Mouse (Mus musculus) erythroblast, embryonic 14.5 days (primary cell): ENCODE results near the gene Mrpl33. TPM values are rescaled to one million over a fixed set of nuclear protein-coding genes. Genes with fewer than 3 reads are reported as not detected.

ENCODE experiments used
- H3K27me3 ChIP-seq: 2 replicates; pipeline ENCODE4 v1.6.1; 2012; ENCODE audit warnings: inconsistent platforms; ENCODE audit not compliant: control insufficient read depth
- H3K36me3 ChIP-seq: 2 replicates; pipeline ENCODE4 v1.6.1; 2012; ENCODE audit warnings: mild to moderate bottlenecking, inconsistent platforms; ENCODE audit not compliant: control insufficient read depth
- H3K4me1 ChIP-seq: 2 replicates; pipeline ENCODE4 v1.6.1; 2012; ENCODE audit warnings: inconsistent platforms; ENCODE audit not compliant: control insufficient read depth
- H3K4me3 ChIP-seq: replicated peaks from 2 replicates; pipeline ENCODE3; 2012; ENCODE audit warnings: moderate library complexity, mild to moderate bottlenecking, inconsistent platforms
- H3K9me3 ChIP-seq: 2 replicates; pipeline ENCODE4 v1.6.1; 2012; ENCODE audit warnings: low read length, inconsistent platforms, mixed read lengths; ENCODE audit not compliant: control insufficient read depth
- GATA1 ChIP-seq: IDR thresholded peaks from 2 replicates; pipeline ENCODE4 v1.6.1; 2012; ENCODE audit warnings: low read length, inconsistent platforms, mixed read lengths
- TAL1 ChIP-seq: IDR thresholded peaks from 3 replicates; pipeline ENCODE4 v1.6.1; 2012; ENCODE audit warnings: low read length, inconsistent platforms, mixed read lengths
- polyA plus RNA-seq: library from polyadenylated mRNA; stranded (reverse); fragments of >175 nt; gene quantifications from 2 replicates; pipeline ENCODE4 v1.2.3, GENCODE M21; 2012

Gene Mrpl33
- 0.67 and 0.78 TPM in 2 replicates for polyA plus RNA-seq

GRCm38 (mm10) chr5:31596481-31597429, at the start of gene Mrpl33:
Gene Mrpl33, plus strand, starts transcription at chr5:31596935.
- Histone ChIP-seq H3K4me3 (peak within 1 kb of the TSS; percentile 45), H3K36me3 (no peaks in the 10 kb centered on the region), H3K4me1 (peaks cover 9% of the 10 kb centered on the region), H3K9me3 (no peaks in the 10 kb centered on the region), H3K27me3 (no peaks in the 10 kb centered on the region)
- TF ChIP-seq GATA1 (no peak), TAL1 (no peak)

- H3K36me3 ChIP-seq = peaks cover 47% of the 10 kb centered on the region
- no peak for TF ChIP-seq TAL1
- H3K9me3 ChIP-seq = no peaks in the 10 kb centered on the region
- no peaks in the 10 kb centered on the region for H3K27me3 ChIP-seq
- H3K4me1 ChIP-seq = no peaks in the 10 kb centered on the region
- H3K4me3 ChIP-seq = no peak overlapping the region
Observed at GRCm38 (mm10) chr5:31559401-31559800, 37.3 kb upstream of the Mrpl33 start.

GRCm38 (mm10) chr5:31560352-31560751, 36.4 kb upstream of the Mrpl33 start:
- H3K27me3 ChIP-seq = no peaks in the 10 kb centered on the region
- no peak overlapping the region for H3K4me3 ChIP-seq
- no peaks in the 10 kb centered on the region for H3K9me3 ChIP-seq
- H3K36me3 ChIP-seq = peaks cover 44% of the 10 kb centered on the region
- TF ChIP-seq GATA1 (no peak), TAL1 (no peak)
- H3K4me1 ChIP-seq = no peaks in the 10 kb centered on the region

GRCm38 (mm10) chr5:31562036-31562666, 34.6 kb upstream of the Mrpl33 start:
- no peaks in the 10 kb centered on the region for H3K9me3 ChIP-seq
- no peak for TF ChIP-seq TAL1
- H3K36me3 ChIP-seq = peaks cover 36% of the 10 kb centered on the region
- H3K4me3 ChIP-seq = no peak overlapping the region
- H3K4me1 ChIP-seq = no peaks in the 10 kb centered on the region
- no peaks in the 10 kb centered on the region for H3K27me3 ChIP-seq

DNA sequence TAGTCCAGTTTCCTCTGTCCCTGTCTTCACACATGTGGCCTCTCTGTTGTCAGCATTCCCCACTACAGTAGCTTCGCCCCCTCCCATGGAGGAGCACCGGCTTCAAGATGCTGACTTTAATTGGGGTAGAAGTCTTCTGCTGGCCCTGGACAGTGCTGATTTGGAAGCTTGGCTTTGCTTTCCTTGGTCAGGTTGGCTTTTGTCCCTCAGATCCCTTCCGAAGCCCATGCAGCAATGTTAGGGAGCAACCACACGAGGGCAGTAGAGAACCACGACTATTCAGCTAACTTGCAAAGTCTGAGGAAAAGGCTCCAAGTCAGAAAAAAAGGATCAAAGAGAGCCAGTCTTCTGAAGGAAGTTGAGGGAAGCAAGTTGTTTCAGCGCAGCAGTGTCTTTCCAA, 33.2 kb upstream of the Mrpl33 start:
- Histone ChIP-seq H3K27me3 (no peaks in the 10 kb centered on the region), H3K4me3 (no peak overlapping the region), H3K4me1 (no peaks in the 10 kb centered on the region), H3K36me3 (peaks cover 32% of the 10 kb centered on the region), H3K9me3 (no peaks in the 10 kb centered on the region)
- no peak for TF ChIP-seq GATA1
- no peak for TF ChIP-seq TAL1

GRCm38 (mm10) chr5:31563905-31564304, 32.8 kb upstream of the Mrpl33 start:
- Histone ChIP-seq H3K27me3 (no peaks in the 10 kb centered on the region), H3K9me3 (no peaks in the 10 kb centered on the region), H3K4me3 (no peak overlapping the region), H3K4me1 (no peaks in the 10 kb centered on the region), H3K36me3 (peaks cover 32% of the 10 kb centered on the region)
- TF ChIP-seq GATA1 (no peak), TAL1 (no peak)

GRCm38 (mm10) chr5:31564976-31565375, 31.8 kb upstream of the Mrpl33 start:
- no peaks in the 10 kb centered on the region for H3K9me3 ChIP-seq
- H3K36me3 ChIP-seq = peaks cover 27% of the 10 kb centered on the region
- H3K4me1 ChIP-seq = no peaks in the 10 kb centered on the region
- no peak overlapping the region for H3K4me3 ChIP-seq
- TF ChIP-seq TAL1 (no peak), GATA1 (no peak)
- no peaks in the 10 kb centered on the region for H3K27me3 ChIP-seq

DNA sequence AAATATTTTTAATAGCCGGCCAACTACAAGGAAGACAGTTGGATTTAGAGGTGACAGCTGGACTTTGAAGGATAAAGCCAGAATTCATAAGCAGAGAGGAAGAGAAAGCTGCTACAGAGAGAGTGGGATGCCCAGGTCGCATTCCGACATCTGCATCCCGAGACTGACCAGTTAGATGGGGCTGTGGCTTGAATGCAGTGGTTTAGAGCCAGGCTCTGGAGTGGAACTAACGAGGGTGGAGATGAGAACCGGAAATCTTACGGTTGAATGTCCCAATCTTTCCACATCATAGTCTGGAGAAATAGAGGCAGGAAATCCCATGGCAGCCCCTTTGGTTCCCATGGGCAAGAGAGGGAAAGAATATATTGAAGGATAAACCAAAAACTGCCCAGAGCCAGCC, 30.7 kb upstream of the Mrpl33 start:
- Histone ChIP-seq H3K9me3 (no peaks in the 10 kb centered on the region), H3K4me3 (no peak overlapping the region), H3K36me3 (peaks cover 18% of the 10 kb centered on the region), H3K27me3 (peaks cover 5% of the 10 kb centered on the region), H3K4me1 (no peaks in the 10 kb centered on the region)
- TF ChIP-seq GATA1 (no peak), TAL1 (no peak)

DNA sequence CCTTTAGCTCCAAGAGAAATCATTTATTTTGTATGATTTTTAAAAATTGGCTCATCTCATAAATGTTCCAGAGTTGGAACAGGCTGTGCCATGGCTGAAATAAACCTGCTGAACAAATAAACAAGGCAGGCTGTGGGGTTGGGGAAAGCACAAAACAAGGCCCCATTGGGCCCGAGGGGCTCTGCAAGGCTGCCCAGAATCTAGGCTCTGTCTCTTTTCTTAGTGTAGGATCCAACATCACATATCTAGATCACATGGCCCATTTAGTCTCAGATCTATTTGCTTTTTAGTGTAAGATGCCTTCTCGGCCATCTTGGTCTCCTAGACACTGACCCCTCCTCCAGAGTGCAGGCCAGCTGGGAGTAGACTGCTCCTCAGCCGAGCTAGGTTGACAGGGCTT, 30.3 kb upstream of the Mrpl33 start:
- no peaks in the 10 kb centered on the region for H3K9me3 ChIP-seq
- H3K4me1 ChIP-seq = no peaks in the 10 kb centered on the region
- no peak for TF ChIP-seq TAL1
- no peak for TF ChIP-seq GATA1
- H3K36me3 ChIP-seq = peaks cover 18% of the 10 kb centered on the region
- peaks cover 9% of the 10 kb centered on the region for H3K27me3 ChIP-seq
- H3K4me3 ChIP-seq = no peak overlapping the region
